Mouse (Mus musculus) heart, postnatal 10 days (tissue): ENCODE results near the gene Mipep. TPM values are rescaled to one million over a fixed set of nuclear protein-coding genes. Genes with fewer than 3 reads are reported as not detected.

Experiments
- DNase-seq, 2 experiments: peaks; one replicate each; pipeline ENCODE4 v3.0.0; 2021
- intact Hi-C: fragments of 180-260 bp; cut with DNase I; formaldehyde crosslinking; loops from one replicate; pipeline ENCODE4 v1.15.1; 2025
- total RNA-seq, 2 experiments: library from RNA; stranded (reverse); gene quantifications; 2 replicates each; pipeline ENCODE4 v1.2.3; 2021

Gene Mipep
- total RNA-seq, 2 experiments from 2014 or later = 51.3 to 52.6 TPM

DNA sequence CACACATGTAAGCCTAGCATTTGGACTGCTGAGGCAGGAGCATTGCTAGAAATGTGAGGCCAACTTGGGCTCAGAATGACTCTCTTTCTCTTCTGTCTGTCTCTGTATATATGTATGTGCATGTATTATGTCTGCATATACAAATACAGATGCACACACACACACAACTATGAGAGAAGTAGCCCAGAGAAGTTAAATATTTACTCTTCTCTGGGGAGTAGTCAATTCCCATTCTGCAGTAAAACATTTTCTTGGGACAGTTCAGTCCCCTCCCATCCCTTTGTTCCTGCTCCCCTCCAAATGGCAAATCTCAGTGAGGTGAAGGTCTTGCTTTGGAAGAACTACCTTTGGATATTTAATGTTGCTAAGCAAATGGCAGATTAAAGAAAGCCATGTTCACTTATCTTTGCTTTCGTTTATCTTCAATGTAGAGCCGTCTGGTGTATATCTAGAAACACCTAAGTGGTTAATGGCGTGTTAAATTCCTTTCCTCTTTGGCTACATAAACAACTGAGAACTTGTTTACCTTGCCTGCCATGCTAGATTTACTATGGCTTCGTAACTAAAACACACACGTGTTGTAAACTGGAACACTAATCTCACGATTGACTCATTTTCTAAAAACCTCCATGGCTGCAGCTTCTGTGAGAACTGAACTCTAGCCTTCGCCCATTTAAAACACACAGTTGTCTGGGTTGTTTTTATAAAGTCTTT is 72.0 kb downstream of the Mipep start:
- no peak for DNase-seq
- intact Hi-C loops = no loop called here

DNA sequence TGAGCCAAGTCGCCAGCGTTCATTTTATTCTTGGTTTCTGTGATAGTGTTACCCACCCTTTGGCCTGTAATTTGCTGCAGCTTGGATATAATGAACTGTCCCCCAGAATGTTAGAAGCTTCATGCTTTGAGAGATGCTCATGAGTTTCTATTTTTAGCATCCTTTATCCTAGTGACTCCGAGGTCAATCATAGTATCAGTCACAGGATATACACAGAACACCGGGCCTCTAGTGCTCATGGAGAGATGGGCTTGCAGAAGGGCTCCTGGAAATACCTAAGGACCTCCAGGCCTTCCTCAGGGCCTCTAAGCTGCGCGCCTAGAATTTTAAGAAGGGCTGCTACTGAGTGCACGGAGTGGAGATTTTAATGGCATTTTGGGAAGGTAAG is 72.5 kb downstream of the Mipep start:
- intact Hi-C loops = no loop called here
- DNase-seq = no peak

DNA sequence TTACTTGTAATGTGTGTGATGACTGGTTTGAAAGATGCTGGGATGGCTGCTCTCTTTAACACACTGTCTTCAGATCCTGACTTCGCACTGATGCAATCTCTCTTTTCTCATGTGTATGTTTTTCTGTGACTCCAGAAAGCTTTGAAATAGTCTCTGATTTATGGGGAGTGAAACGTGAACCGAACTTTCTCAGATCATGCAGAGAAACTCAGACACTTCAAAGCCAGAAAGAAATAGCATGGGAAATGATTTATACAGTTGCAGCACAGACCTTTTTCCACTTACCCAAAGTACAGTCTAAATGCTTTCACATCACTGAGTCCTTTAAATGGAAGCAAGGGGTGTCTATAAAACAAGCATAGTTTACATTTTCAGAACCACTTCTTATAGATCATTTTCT is 79.0 kb downstream of the Mipep start:
- no peak for DNase-seq
- intact Hi-C loops = no loop called here

DNA sequence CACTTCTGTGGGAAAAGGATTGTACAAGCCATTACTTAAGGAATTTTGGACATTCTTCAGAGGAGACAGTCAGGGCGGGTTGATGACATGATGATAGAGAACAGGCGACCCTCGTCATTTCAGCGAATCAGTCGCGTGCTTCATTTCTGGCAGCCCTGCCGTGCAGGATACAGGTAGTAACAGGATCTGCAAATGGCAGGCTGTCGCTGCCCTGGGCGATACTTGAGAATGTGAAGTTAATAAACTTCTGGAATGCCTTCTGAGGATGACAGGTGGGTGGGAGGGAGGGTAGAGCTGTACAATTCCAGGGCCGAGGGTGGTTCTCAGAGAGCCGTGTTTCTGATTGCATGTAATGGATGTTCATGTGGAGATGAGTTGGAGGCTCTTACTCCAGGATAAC is 82.0 kb downstream of the Mipep start:
- no peak for DNase-seq
- intact Hi-C loops = no loop called here

DNA sequence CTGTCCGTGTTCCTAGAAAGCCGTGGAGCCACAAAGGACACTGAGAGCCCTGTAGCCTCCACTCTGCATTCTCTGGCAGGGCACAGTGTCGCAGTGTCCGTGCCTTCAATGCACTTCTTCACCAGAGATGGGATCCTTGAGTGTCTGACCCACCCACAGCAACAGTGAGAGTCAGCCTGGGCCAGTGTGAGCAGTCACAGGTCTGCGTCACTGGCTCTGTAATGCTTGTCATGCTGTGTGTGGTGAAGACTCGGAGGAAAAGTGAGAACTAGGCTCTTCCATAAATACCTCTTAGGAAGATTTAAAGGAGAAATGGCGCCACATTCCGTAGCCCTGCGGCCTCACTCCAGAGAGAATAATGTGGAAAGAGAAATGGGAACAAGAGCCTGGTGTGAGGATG is 84.0 kb downstream of the Mipep start:
- DNase-seq = no peak
- intact Hi-C loops = no loop called here

DNA sequence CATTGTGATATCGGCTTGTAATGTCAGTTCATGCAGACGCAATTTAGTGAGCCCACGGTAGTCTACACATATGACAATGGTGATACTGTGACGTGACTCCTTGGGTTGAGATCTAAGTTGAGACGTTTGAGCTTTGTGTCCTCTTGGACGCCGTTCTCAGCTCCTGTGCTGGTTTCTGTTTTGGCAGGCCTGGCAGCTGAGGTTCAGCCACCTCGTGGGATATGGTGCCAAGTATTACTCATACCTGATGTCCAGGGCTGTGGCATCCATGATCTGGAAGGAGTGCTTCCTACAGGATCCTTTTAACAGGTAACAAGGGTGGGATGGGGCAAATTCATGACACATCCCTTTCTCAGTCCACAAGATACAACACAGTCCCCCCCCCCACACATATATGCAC is 87.5 kb downstream of the Mipep start:
- no peak for DNase-seq
- intact Hi-C loops = no loop called here

DNA sequence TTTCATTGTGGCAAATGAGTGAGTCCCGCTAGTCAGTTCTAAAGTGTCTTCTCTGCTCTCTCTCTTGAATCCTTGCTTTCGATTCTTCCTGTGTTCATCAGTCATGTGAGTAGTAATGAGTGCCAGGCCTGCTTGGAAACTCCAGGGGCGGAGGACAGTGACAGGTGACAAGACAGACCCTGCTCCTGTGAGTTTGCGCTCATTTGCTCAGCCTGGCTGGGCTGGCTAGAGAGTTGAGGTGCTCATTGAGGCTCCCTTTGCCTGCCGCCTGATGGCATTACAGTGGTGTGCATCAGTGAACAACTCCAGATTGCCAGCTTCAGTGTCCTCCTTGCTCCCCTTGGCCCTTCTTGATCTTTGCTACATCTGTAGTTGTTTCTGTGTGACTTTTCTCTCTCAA is 97.7 kb downstream of the Mipep start:
- no peak for DNase-seq
- intact Hi-C loops = no loop called here

DNA sequence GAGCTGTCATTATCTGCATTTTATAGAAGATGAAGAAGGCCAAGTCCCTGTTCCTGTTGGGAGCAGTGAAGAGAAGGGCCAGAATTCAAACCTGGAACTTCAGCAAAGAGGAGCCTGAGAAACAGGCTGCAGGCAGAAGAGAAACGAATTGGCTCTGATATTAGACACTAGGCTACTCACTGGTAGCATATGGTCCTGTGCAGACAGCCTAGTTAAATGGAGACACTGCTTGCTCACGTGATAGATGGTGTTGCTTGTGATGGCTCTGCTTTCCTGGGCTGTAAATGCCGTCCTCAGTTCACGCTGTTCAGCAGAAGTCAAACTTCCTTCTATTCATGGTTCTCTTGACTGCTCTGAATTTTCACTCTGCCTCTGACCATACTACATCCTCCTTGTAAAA is 98.3 kb downstream of the Mipep start:
- intact Hi-C loops = no loop called here
- no peak for DNase-seq

DNA sequence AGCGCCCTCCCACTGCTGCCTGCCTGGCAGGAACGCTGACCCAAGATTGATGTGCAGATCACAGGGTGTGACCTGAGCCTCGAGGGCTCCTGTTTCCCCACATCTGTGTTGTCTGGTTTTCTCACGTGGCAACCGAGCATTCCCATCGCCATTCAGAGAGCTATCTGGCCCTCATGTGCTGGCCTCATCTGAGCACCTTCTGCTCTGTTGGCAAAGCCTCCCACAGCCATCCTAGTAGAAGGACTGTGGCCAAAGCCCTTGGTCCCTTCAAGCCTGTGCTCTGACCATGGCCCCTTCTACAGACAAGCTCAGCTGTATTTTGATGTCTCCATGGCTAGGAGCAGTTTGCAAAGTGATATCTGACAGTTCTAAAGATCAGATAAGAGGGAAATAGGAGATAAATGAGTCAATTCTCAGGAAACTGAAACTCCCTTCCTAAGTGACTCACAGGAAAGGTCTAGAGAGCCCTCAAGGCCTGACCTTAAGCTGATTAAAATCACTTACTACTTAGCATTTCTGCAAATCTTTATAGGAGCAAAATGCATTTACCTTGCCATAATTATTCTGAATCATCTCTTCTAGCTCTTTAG is 101.1 kb downstream of the Mipep start:
- intact Hi-C loops = no loop called here
- no peak for DNase-seq

DNA sequence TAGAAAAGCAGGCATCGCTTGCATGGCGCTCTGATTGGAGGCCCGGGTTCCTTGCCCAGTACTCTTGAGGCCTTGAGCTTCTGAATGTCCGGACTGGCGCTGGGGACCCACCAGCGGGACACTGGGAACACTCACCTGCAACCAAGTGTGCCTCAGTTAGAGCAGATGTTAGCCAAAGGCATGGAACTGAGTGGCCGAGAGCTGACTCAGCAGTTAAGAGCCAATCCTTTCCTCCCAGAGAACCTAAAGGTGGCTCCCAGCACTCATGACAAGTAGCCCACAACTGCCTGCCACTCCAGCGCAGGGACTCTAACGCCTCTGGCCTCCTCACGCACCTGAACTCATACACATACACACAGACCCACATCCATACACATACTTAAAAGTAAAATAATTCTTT is 109.5 kb downstream of the Mipep start:
- intact Hi-C loops = no loop called here
- DNase-seq = no peak

DNA sequence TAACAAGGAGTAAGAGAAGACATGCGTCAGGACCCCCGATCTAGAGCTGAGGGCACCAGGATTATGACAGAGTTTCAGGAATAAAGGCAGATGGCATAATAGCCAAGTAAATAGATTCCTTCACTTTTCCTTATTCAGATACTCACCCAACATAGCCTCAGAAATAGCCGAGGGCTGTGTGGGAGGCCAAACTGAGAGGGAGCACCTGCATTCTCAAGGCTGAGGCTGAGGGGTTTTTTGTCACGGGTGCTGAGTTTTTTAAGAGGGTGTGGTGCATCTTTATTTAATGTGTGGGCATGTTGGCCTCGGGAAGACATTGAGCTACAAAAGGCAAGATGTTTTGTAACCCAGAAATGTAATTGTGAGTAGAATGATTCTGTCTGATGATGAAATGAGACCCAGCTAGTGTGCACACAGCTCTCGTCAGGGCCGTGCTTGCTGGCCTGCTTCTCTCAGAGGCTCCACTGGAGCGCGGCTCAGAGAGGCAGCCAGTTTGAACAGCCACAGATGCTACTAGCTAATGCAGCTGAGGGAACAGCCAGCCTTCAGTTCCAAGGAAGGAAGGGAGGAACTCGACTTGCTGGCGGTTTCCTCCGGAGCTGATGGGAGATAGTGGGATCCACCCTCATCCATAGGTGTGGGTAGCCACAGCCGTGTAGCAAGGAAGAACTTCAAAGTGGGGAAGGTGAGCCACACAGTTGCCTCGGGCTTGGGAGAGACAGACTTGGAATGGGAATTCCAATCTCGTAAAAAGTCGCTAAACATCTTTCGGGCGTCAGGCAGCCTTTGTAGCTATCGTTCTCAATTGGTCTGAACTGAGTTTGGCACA is 111.0 kb downstream of the Mipep start:
- intact Hi-C loops = no loop called here
- DNase-seq = no peak

DNA sequence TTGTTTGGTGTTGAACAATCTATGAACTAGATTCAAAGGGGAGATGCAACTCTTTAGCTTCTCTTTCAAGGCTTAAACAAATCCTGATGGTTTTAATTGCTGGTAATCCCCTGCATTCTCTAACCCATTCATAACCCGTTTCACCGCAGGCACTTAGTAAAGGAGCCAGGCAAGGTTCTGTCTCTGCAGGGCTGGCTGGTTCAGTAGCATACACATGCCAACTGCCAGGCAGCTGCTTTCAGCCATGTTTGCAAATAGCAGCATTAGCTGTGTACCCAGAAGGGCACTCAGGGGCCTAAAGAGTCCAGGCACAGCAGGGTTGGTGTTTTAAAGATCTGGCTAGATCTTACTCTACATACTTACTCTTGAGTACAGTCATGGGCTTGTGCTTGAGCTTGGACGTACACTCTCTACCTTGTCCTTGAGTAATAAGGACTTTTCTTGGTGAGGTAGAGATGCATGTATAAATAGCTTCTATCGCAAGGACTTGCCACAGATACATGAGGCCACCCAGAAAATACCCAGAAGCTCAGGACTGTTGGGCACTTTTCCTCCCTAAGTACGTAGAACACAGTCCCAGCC is 113.8 kb downstream of the Mipep start:
- intact Hi-C loops = no loop called here
- DNase-seq = no peak

DNA sequence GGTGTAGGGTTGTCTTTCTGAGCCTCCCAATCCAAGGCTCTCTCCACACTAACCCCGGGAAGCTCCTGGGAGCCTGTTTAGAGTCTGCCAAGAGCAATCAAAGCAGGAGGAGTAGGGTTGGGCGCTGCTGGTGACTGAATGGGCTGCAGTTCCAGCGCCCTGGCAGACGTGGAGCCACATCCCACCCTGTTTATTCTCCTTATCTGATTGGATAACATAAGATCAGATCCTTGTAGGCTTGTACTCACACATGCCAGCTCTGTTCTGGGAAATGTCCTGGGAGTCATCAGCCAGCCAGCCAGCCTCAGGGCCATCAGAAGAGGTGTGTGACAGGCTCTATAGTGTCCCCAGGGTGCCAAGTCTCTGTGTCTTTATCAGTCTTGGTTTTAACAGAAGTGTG is 120.1 kb downstream of the Mipep start:
- intact Hi-C loops = no loop called here
- DNase-seq = no peak

DNA sequence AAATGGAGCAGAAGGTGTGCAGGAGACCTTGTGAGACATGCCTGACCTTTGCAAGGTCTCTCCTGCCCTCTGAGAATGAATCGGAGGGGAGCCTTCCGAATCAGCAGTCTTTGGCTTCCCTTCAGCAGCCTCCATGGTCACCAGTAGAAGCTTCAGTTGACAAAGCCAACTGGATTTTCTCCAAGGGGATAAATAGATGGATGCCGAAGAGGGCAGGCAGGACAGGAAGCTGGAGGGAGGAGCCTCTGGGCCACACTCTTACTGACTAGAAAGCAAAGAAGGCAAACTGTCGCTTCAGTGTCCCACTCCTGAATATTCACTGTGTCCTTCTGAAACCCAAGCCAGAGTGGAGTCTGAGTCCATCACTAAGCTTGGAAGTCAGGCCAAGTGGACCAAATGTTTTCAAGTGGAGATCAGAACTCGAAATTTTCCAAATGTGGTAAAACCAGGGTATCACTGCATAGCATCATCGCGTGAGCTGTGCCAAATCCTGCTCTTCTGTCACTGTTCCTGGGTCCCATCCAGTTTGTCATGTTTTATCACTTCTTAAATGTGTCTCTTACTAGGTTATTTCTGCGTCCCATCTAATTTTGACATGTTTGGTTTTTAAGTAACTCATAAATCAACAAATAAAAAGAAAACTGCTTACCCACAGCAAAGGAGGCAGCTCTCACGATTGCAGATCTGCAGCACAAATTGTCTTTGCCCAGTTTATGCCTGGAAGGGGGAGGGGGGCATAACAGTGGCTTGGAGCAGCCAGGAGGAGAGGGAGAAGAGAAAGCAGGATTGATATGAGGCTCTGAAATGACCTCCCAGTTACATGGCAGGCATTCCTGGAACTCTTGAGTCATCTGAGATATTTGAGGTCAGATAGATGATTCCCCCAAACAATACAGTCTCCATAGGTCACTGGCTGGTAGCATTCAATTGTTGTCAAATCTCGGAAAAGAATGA is 122.3 kb downstream of the Mipep start:
- intact Hi-C loops = no loop called here
- peak; percentile 55 to 62 for DNase-seq

DNA sequence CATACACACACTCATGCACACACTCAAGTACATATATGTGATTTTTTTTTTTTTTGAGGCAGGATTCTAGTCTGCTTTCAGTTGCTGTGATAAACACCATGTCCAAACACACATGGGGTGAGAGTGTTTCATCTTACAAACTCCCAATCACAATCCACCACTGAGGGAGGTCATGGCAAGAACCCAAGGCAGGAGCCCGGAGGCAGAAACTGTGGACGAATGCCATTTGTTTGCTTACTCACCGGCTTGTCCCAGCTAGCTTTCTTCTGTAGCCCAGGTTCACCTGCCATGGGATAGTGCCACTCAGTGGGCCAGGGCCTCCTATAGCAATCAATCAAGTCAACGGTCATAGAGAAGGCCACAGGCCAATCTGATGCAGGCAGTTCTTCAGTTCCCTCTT is 125.0 kb downstream of the Mipep start:
- intact Hi-C loops = no loop called here
- DNase-seq = no peak

DNA sequence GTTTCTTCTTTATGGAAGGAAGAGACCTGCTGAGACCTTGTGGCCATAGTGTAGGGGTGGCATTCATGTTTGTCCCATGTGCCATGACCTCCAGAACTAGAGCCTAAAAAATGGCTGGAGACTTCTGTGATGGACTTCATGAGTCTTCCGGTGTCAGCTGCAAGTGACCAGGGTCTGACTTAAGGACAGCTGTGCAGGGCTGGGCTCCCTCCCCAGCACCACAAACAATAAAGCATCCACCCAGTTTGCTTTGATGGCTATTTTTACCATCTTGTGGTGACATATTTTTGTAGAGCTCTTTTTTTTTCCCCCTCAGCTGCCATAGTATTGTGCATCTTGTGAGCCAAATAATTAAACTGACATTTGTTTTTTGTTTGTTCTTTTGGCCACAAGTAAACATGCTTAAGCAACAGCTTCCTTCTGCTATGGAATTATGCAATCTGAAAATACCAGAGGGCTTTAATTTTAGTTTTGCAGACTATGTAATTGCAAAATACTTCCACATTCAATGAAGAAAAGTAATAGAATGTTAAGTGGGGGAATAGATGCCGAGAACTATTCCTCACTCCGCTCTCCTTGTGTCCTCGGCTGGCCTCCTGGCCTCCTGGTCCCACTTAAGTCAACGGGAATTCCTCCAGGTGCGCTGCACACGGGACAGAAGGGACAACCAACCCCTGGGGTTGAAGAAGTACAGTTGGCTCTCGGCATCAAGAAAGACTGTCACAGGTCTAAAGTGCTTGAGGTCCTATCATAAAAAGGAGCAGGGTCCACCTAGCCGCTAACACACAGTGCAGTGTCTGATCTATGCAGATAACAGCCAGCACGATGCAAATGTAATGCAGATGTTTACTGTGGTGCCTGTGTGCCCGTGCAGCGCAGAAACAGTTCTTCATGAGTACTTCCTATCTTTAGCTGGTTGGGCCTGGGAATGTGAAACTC is 126.4 kb downstream of the Mipep start:
- intact Hi-C loops = no loop called here
- DNase-seq = no peak

DNA sequence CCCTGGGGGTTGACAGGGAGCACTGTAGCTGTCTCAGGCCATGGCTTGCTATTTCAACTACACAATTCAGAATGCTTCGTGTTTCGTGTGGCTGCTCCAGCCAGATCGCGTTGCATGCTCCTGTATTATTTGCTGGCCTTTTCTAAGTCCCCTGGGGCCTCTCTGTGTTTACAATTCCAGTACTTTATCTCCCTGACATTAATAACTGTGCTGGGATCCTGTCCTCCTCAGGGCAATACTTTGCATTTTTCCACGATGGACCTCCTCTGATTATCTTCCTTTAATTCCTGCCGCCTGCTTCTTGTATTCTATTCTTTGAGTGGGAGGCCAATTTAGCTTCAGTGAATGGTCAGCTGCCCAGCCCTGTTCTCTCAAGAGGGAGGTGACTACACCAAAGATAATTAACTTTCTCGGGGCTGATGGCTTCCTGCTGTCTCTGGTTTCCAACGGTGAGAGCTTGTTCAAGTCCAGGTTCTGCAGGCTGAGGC is 128.7 kb downstream of the Mipep start:
- intact Hi-C loops = no loop called here
- DNase-seq = peak; percentile 39 to 46

DNA sequence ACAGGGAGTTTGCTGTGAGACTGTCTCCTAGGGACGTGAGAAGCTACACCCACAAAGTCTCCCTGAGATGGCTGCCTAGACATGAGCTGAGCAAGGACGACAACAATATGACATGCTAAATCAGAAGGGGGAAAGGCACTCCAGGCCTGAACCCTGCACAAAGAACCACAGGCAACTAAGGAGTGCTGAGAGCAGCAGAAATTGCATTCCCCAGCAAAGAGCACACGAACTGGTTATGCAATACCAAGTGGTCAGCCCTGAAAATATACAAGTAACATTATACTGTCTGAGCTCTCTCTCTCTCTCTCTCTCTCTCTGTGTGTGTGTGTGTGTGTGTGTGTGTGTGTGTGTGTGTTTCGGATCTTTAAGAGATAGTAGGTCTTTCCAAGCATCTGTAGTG is 132.3 kb downstream of the Mipep start:
- DNase-seq = no peak
- intact Hi-C loops = no loop called here

DNA sequence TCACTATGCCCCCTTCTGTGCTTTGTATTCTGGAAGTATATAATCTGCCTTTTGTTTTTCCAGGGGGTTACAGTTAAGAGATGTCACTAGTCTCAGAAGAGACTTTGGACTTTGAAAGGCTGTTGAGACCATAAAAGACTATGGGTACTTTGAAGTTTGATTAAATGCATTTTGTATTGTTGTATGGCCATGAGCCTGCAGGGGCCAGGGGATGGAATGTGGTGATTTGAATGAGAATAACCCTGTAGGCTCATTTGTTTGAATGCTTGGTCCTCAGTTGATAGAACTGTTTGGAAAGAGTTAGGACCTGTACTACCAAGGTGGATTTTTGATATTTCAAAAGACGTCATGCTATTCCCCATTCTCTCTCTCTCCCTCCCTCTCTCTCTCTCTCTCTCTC is 141.6 kb downstream of the Mipep start:
- intact Hi-C loops = no loop called here
- no peak for DNase-seq
